Mouse (Mus musculus) limb, embryonic 12.5 days (tissue): ENCODE data around the gene Atp6v1e1. TPM values are rescaled to one million over a fixed set of nuclear protein-coding genes. Genes with fewer than 3 reads are reported as not detected.
"Not testable (repeated sequence)": the region's sequence is repeated elsewhere in the genome, so short reads cannot be mapped to it uniquely, and the experiment has no call there.

Experiments used
- ATAC-seq: fragments of 200-750 bp; cut with Nextera tagmentation; 2 replicates; pipeline ENCODE4 v1.8.0; 2017; ENCODE audit warnings: low read depth, moderate TSS enrichment; ENCODE audit not compliant: insufficient number of reproducible peaks, insufficient read depth, low FRiP score, low TSS enrichment
- H3K27ac ChIP-seq: fragments of 300-500 bp; sonication (generic); 2 replicates; pipeline ENCODE4 v1.5.1; 2016; ENCODE audit warnings: mild to moderate bottlenecking, moderate library complexity
- H3K27me3 ChIP-seq: fragments of 300-500 bp; sonication (generic); 2 replicates; pipeline ENCODE4 v1.6.1; 2016; ENCODE audit warnings: mild to moderate bottlenecking, moderate library complexity
- H3K36me3 ChIP-seq: fragments of 300-500 bp; sonication (generic); 2 replicates; pipeline ENCODE4 v1.6.1; 2016; ENCODE audit warnings: mild to moderate bottlenecking, moderate library complexity
- H3K4me1 ChIP-seq: fragments of 300-500 bp; sonication (generic); replicated peaks from 2 replicates; pipeline ENCODE4 v1.6.1; 2016
- H3K4me2 ChIP-seq: fragments of 300-500 bp; sonication (generic); 2 replicates; pipeline ENCODE4 v1.6.1; 2016; ENCODE audit warnings: mild to moderate bottlenecking, moderate library complexity
- H3K4me3 ChIP-seq: fragments of 300-500 bp; sonication (generic); replicated peaks from 2 replicates; pipeline ENCODE4 v1.5.1; 2016; ENCODE audit warnings: mild to moderate bottlenecking
- H3K9ac ChIP-seq: fragments of 300-500 bp; sonication (generic); replicated peaks from 2 replicates; pipeline ENCODE4 v1.6.1; 2016; ENCODE audit warnings: mild to moderate bottlenecking, moderate library complexity
- H3K9me3 ChIP-seq: fragments of 300-500 bp; sonication (generic); 2 replicates; pipeline ENCODE4 v1.6.1; 2016; ENCODE audit warnings: mild to moderate bottlenecking, moderate library complexity
- WGBS: fragments of 180-500 bp; shearing (Covaris S2); methylation state at CpG from one replicate; pipeline ENCODE4 v1.1.7; 2016; 5-methylcytosine and 5-hydroxymethylcytosine counted together
- polyA plus RNA-seq: library from polyadenylated mRNA; unstranded; fragments of >200 nt; fragmentation: Nextera tagmentation; extraction: Ambion mirVana; gene quantifications from 2 replicates; pipeline ENCODE4 v1.2.1, GENCODE M21; 2016

Gene Atp6v1e1
- polyA plus RNA-seq, 1 experiment from 2014 or later, result 109 TPM

GRCm38 (mm10) chr6:120819294-120819693 lies 3.3 kb downstream of the Atp6v1e1 start:
- Histone ChIP-seq H3K27ac (no peak overlapping the region), H3K4me1 (peaks cover 13% of the 10 kb centered on the region), H3K9ac (no peak overlapping the region), H3K9me3 (no peaks in the 10 kb centered on the region), H3K36me3 (peaks cover 23% of the 10 kb centered on the region), H3K4me3 (no peak overlapping the region), H3K27me3 (no peaks in the 10 kb centered on the region), H3K4me2 (no peak overlapping the region)
- 97% methylated on average over 2 of the region's 2 CpGs for WGBS
- no peak for ATAC-seq

DNA sequence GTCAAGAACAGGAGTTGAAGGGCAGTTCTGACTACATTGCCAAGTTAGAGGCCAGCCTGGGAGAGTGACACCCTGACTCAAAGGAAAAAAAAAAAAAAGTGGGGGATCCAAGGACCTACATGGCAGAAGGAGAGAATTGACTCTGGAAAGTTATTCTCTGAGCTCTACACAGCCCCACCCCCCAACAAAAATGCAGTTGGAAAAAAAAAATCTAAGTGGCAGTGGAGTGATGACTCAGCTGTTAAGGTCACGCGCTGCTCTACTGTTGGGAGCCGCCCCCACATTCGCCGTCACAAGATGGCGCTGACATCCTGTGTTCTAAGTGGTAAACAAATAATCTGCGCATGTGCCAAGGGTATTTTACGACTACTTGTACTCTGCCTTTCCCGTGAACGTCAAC lies 10.6 kb downstream of the Atp6v1e1 start:
- H3K27ac ChIP-seq, H3K27me3 ChIP-seq, H3K4me3 ChIP-seq, H3K9ac ChIP-seq, H3K4me2 ChIP-seq, H3K4me1 ChIP-seq, ATAC-seq, H3K9me3 ChIP-seq: not testable (repeated sequence)
- H3K36me3 ChIP-seq, result peaks cover 49% of the 10 kb centered on the region
- WGBS, result 99% methylated on average over 10 of the region's 10 CpGs

- no peak overlapping the region for H3K27ac ChIP-seq
- H3K4me2 ChIP-seq, result no peak overlapping the region
- H3K4me1 ChIP-seq, result no peaks in the 10 kb centered on the region
- 96% methylated on average over 4 of the region's 4 CpGs for WGBS
- H3K36me3 ChIP-seq, result peaks cover 88% of the 10 kb centered on the region
- H3K9me3 ChIP-seq, result no peaks in the 10 kb centered on the region
- no peak for ATAC-seq
- H3K9ac ChIP-seq, result no peak overlapping the region
- H3K4me3 ChIP-seq, result no peak overlapping the region
- H3K27me3 ChIP-seq, result no peaks in the 10 kb centered on the region
Measured at GRCm38 (mm10) chr6:120807738-120808081, 14.9 kb downstream of the Atp6v1e1 start.

GRCm38 (mm10) chr6:120806999-120807737 lies 15.4 kb downstream of the Atp6v1e1 start:
- WGBS, result 88% methylated on average over 5 of the region's 5 CpGs
- H3K27ac ChIP-seq, result no peak overlapping the region
- no peak overlapping the region for H3K4me3 ChIP-seq
- peaks cover 93% of the 10 kb centered on the region for H3K36me3 ChIP-seq
- H3K27me3 ChIP-seq, result no peaks in the 10 kb centered on the region
- no peaks in the 10 kb centered on the region for H3K4me1 ChIP-seq
- no peak overlapping the region for H3K4me2 ChIP-seq
- no peaks in the 10 kb centered on the region for H3K9me3 ChIP-seq
- no peak overlapping the region for H3K9ac ChIP-seq
- no peak for ATAC-seq

GRCm38 (mm10) chr6:120799581-120800041 lies 23.0 kb downstream of the Atp6v1e1 start:
- no peak for ATAC-seq
- Histone ChIP-seq H3K27ac (no peak overlapping the region), H3K36me3 (peaks cover 97% of the 10 kb centered on the region), H3K4me2 (no peak overlapping the region), H3K9ac (no peak overlapping the region), H3K4me3 (no peak overlapping the region), H3K9me3 (no peaks in the 10 kb centered on the region), H3K4me1 (no peaks in the 10 kb centered on the region), H3K27me3 (no peaks in the 10 kb centered on the region)
- 89% methylated on average over 4 of the region's 4 CpGs for WGBS

- Histone ChIP-seq H3K36me3 (peaks cover 97% of the 10 kb centered on the region), H3K4me1 (no peaks in the 10 kb centered on the region), H3K27ac (no peak overlapping the region), H3K27me3 (no peaks in the 10 kb centered on the region), H3K4me2 (no peak overlapping the region), H3K9ac (no peak overlapping the region), H3K4me3 (no peak overlapping the region), H3K9me3 (no peaks in the 10 kb centered on the region)
- 91% methylated on average over 4 of the region's 4 CpGs for WGBS
- no peak for ATAC-seq
Measured at GRCm38 (mm10) chr6:120798905-120799304, 23.7 kb downstream of the Atp6v1e1 start.

GRCm38 (mm10) chr6:120798019-120798418 lies 24.6 kb downstream of the Atp6v1e1 start:
- Histone ChIP-seq H3K9ac (no peak overlapping the region), H3K27ac (no peak overlapping the region), H3K4me3 (no peak overlapping the region), H3K9me3 (no peaks in the 10 kb centered on the region), H3K27me3 (no peaks in the 10 kb centered on the region), H3K4me1 (no peaks in the 10 kb centered on the region), H3K4me2 (no peak overlapping the region), H3K36me3 (peaks cover 97% of the 10 kb centered on the region)
- 90% methylated on average over 7 of the region's 7 CpGs for WGBS
- ATAC-seq, result no peak

GRCm38 (mm10) chr6:120796111-120796510 lies 26.5 kb downstream of the Atp6v1e1 start:
- Histone ChIP-seq H3K27me3 (no peaks in the 10 kb centered on the region), H3K9me3 (no peaks in the 10 kb centered on the region), H3K4me3 (no peak overlapping the region), H3K27ac (no peak overlapping the region), H3K4me1 (0 out of 2 replicates have a peak, but pooled peaks cover under 1% of the 10 kb centered on the region), H3K9ac (no peak overlapping the region), H3K36me3 (peaks cover 93% of the 10 kb centered on the region), H3K4me2 (no peak overlapping the region)
- ATAC-seq, result no peak
- 80% methylated on average over 2 of the region's 2 CpGs for WGBS

GRCm38 (mm10) chr6:120795422-120796086 lies 27.0 kb downstream of the Atp6v1e1 start:
- Histone ChIP-seq H3K4me3 (no peak overlapping the region), H3K36me3 (peaks cover 88% of the 10 kb centered on the region)

GRCm38 (mm10) chr6:120792947-120793346 lies 29.6 kb downstream of the Atp6v1e1 start:
- Histone ChIP-seq H3K27me3 (no peaks in the 10 kb centered on the region), H3K4me2 (no peak overlapping the region), H3K27ac (no peak overlapping the region), H3K36me3 (peaks cover 68% of the 10 kb centered on the region), H3K9me3 (no peaks in the 10 kb centered on the region), H3K4me1 (peaks cover 5% of the 10 kb centered on the region; the same call in 1 of the 2 replicates), H3K4me3 (no peak overlapping the region), H3K9ac (no peak overlapping the region)
- 89% methylated on average over 8 of the region's 8 CpGs for WGBS
- no peak for ATAC-seq

More at GRCm38 (mm10) chr6:120795422-120796086, 27.0 kb downstream of the Atp6v1e1 start:
- WGBS, result 77% methylated on average over 5 of the region's 5 CpGs
- H3K4me2 ChIP-seq, result no peak overlapping the region
- ATAC-seq, result no peak
- no peak overlapping the region for H3K27ac ChIP-seq
- no peaks in the 10 kb centered on the region for H3K27me3 ChIP-seq
- no peaks in the 10 kb centered on the region for H3K9me3 ChIP-seq
- peaks cover 5% of the 10 kb centered on the region; the same call in 1 of the 2 replicates for H3K4me1 ChIP-seq
- H3K9ac ChIP-seq, result no peak overlapping the region

- WGBS, result 31% methylated on average over 5 of the region's 5 CpGs
- Histone ChIP-seq H3K36me3 (peaks cover 46% of the 10 kb centered on the region), H3K4me3 (no peak overlapping the region), H3K4me2 (no peak overlapping the region), H3K4me1 (peaks cover 5% of the 10 kb centered on the region; the same call in 1 of the 2 replicates), H3K27ac (no peak overlapping the region), H3K27me3 (no peaks in the 10 kb centered on the region), H3K9ac (no peak overlapping the region), H3K9me3 (no peaks in the 10 kb centered on the region)
- no peak for ATAC-seq
Measured at GRCm38 (mm10) chr6:120790717-120791116, 31.9 kb downstream of the Atp6v1e1 start.
